Mouse (Mus musculus) forebrain, embryonic 16.5 days (tissue): ENCODE data around the gene Nhsl1. TPM values are rescaled to one million over a fixed set of nuclear protein-coding genes. Genes with fewer than 3 reads are reported as not detected.

Experiments
- ATAC-seq: fragments of 200-750 bp; cut with Nextera tagmentation; 2 replicates; pipeline ENCODE4 v1.8.0; 2017; ENCODE audit warnings: mild to moderate bottlenecking, moderate library complexity
- H3K27ac ChIP-seq: fragments of 300-500 bp; sonication (generic); 2 replicates; pipeline ENCODE4 v1.5.1; 2014; ENCODE audit warnings: low read length, control low read depth
- H3K27me3 ChIP-seq: fragments of 300-500 bp; sonication (generic); replicated peaks from 2 replicates; pipeline ENCODE4 v1.6.1; 2014; ENCODE audit warnings: low read length; ENCODE audit not compliant: control insufficient read depth, insufficient read depth
- H3K36me3 ChIP-seq: fragments of 300-500 bp; sonication (generic); 2 replicates; pipeline ENCODE4 v1.6.1; 2014; ENCODE audit not compliant: control insufficient read depth, insufficient read depth
- H3K4me1 ChIP-seq: fragments of 300-500 bp; sonication (generic); replicated peaks from 2 replicates; pipeline ENCODE4 v1.6.1; 2014; ENCODE audit warnings: low read length; ENCODE audit not compliant: control insufficient read depth, insufficient read depth
- H3K4me2 ChIP-seq: fragments of 300-500 bp; sonication (generic); 2 replicates; pipeline ENCODE4 v1.6.1; 2014; ENCODE audit warnings: mild to moderate bottlenecking, low read length, control low read depth
- H3K4me3 ChIP-seq: fragments of 300-500 bp; sonication (generic); replicated peaks from 2 replicates; pipeline ENCODE4 v1.5.1; 2014; ENCODE audit warnings: mild to moderate bottlenecking, low read length, control low read depth
- H3K9ac ChIP-seq: fragments of 300-500 bp; sonication (generic); replicated peaks from 2 replicates; pipeline ENCODE4 v1.6.1; 2014; ENCODE audit warnings: low read depth, low read length, control low read depth
- H3K9me3 ChIP-seq: fragments of 300-500 bp; sonication (generic); 2 replicates; pipeline ENCODE4 v1.6.1; 2016; ENCODE audit warnings: low read length; ENCODE audit not compliant: control insufficient read depth
- WGBS: fragments of 180-500 bp; shearing (Covaris S2); extraction: QIAGEN DNeasy Blood & Tissue Kit; methylation state at CpG from one replicate; pipeline ENCODE4 v1.1.7; 2014; 5-methylcytosine and 5-hydroxymethylcytosine counted together
- polyA plus RNA-seq: library from polyadenylated mRNA; unstranded; fragments of >200 nt; fragmentation: Nextera tagmentation; extraction: Ambion mirVana; gene quantifications from 2 replicates; pipeline ENCODE4 v1.2.1, GENCODE M21; 2015

Gene Nhsl1
- polyA plus RNA-seq, 1 experiment from 2014 or later = 17.4 TPM

GRCm38 (mm10) chr10:18339386-18339785, 20.6 kb downstream of the Nhsl1 start:
- no peak overlapping the region for H3K4me3 ChIP-seq
- H3K4me2 ChIP-seq = no peak overlapping the region
- no peak overlapping the region for H3K27ac ChIP-seq
- H3K4me1 ChIP-seq = no peaks in the 10 kb centered on the region
- no peaks in the 10 kb centered on the region for H3K27me3 ChIP-seq
- ATAC-seq = no peak
- no peak overlapping the region for H3K9ac ChIP-seq
- H3K9me3 ChIP-seq = no peaks in the 10 kb centered on the region
- 94% methylated on average over 6 of the region's 6 CpGs for WGBS
- no peaks in the 10 kb centered on the region for H3K36me3 ChIP-seq

- no peak overlapping the region for H3K9ac ChIP-seq
- no peak overlapping the region for H3K4me3 ChIP-seq
- no peaks in the 10 kb centered on the region for H3K9me3 ChIP-seq
- no peaks in the 10 kb centered on the region for H3K4me1 ChIP-seq
- H3K4me2 ChIP-seq = no peak overlapping the region
- no peaks in the 10 kb centered on the region for H3K27me3 ChIP-seq
- H3K36me3 ChIP-seq = no peaks in the 10 kb centered on the region
- 100% methylated on average over 1 of the region's 1 CpGs for WGBS
- no peak for ATAC-seq
- no peak overlapping the region for H3K27ac ChIP-seq
Observed at GRCm38 (mm10) chr10:18340930-18341329, 22.1 kb downstream of the Nhsl1 start.

GRCm38 (mm10) chr10:18341444-18342196, 22.8 kb downstream of the Nhsl1 start:
- ATAC-seq = no peak
- Histone ChIP-seq H3K4me3 (no peak overlapping the region), H3K4me1 (no peaks in the 10 kb centered on the region), H3K4me2 (no peak overlapping the region), H3K9me3 (no peaks in the 10 kb centered on the region), H3K9ac (no peak overlapping the region), H3K27me3 (no peaks in the 10 kb centered on the region), H3K27ac (no peak overlapping the region), H3K36me3 (no peaks in the 10 kb centered on the region)
- 15% methylated on average over 15 of the region's 15 CpGs for WGBS

GRCm38 (mm10) chr10:18347231-18347630, 28.4 kb downstream of the Nhsl1 start:
- no peak for ATAC-seq
- 94% methylated on average over 15 of the region's 15 CpGs for WGBS
- Histone ChIP-seq H3K36me3 (no peaks in the 10 kb centered on the region), H3K9ac (no peak overlapping the region), H3K9me3 (no peaks in the 10 kb centered on the region), H3K4me2 (no peak overlapping the region), H3K27me3 (no peaks in the 10 kb centered on the region), H3K27ac (no peak overlapping the region), H3K4me1 (no peaks in the 10 kb centered on the region), H3K4me3 (no peak overlapping the region)

GRCm38 (mm10) chr10:18350781-18351180, 32.0 kb downstream of the Nhsl1 start:
- Histone ChIP-seq H3K4me1 (no peaks in the 10 kb centered on the region), H3K4me2 (no peak overlapping the region), H3K36me3 (no peaks in the 10 kb centered on the region), H3K27me3 (no peaks in the 10 kb centered on the region), H3K27ac (no peak overlapping the region), H3K9ac (no peak overlapping the region), H3K4me3 (no peak overlapping the region), H3K9me3 (no peaks in the 10 kb centered on the region)
- no peak for ATAC-seq
- 92% methylated on average over 4 of the region's 4 CpGs for WGBS

- no peaks in the 10 kb centered on the region for H3K9me3 ChIP-seq
- WGBS = 90% methylated on average over 5 of the region's 5 CpGs
- H3K27ac ChIP-seq = no peak overlapping the region
Observed at GRCm38 (mm10) chr10:18352937-18353336, 34.2 kb downstream of the Nhsl1 start.

GRCm38 (mm10) chr10:18354103-18354502, 35.3 kb downstream of the Nhsl1 start:
- H3K9me3 ChIP-seq = no peaks in the 10 kb centered on the region
- H3K9ac ChIP-seq = no peak overlapping the region
- 80% methylated on average over 8 of the region's 8 CpGs for WGBS
- H3K36me3 ChIP-seq = no peaks in the 10 kb centered on the region
- no peak overlapping the region for H3K27ac ChIP-seq
- H3K4me1 ChIP-seq = no peaks in the 10 kb centered on the region
- no peak overlapping the region for H3K4me2 ChIP-seq
- ATAC-seq = no peak
- no peak overlapping the region for H3K4me3 ChIP-seq
- peaks cover 7% of the 10 kb centered on the region for H3K27me3 ChIP-seq

More at GRCm38 (mm10) chr10:18352937-18353336, 34.2 kb downstream of the Nhsl1 start:
- Histone ChIP-seq H3K4me2 (no peak overlapping the region), H3K4me3 (no peak overlapping the region), H3K27me3 (peaks cover 4% of the 10 kb centered on the region; the same call in 1 of the 2 replicates), H3K9ac (no peak overlapping the region), H3K4me1 (no peaks in the 10 kb centered on the region), H3K36me3 (no peaks in the 10 kb centered on the region)
- ATAC-seq = no peak

GRCm38 (mm10) chr10:18356461-18356860, 37.7 kb downstream of the Nhsl1 start:
- H3K4me1 ChIP-seq = peaks cover 3% of the 10 kb centered on the region; the same call in 1 of the 2 replicates
- no peak for ATAC-seq
- no peaks in the 10 kb centered on the region for H3K9me3 ChIP-seq
- peaks cover 7% of the 10 kb centered on the region for H3K27me3 ChIP-seq
- H3K4me2 ChIP-seq = no peak overlapping the region
- WGBS = 90% methylated on average over 6 of the region's 6 CpGs
- H3K4me3 ChIP-seq = no peak overlapping the region
- H3K36me3 ChIP-seq = no peaks in the 10 kb centered on the region
- H3K27ac ChIP-seq = no peak overlapping the region
- no peak overlapping the region for H3K9ac ChIP-seq

- Histone ChIP-seq H3K4me1 (peaks cover 3% of the 10 kb centered on the region; the same call in 1 of the 2 replicates), H3K36me3 (no peaks in the 10 kb centered on the region), H3K9me3 (no peaks in the 10 kb centered on the region), H3K9ac (no peak overlapping the region), H3K27me3 (peaks cover 7% of the 10 kb centered on the region), H3K4me2 (no peak overlapping the region), H3K4me3 (no peak overlapping the region), H3K27ac (no peak overlapping the region)
- whole genome bisulfite sequencing = 72% methylated on average over 6 of the region's 6 CpGs
- 0 out of 2 replicates have a peak, but pooled peaks have one; percentile 31 for ATAC-seq
Observed at GRCm38 (mm10) chr10:18357212-18357611, 38.4 kb downstream of the Nhsl1 start.
